Mouse (Mus musculus) liver, postnatal 0 days (tissue): ENCODE data around the gene Suclg2. TPM values are rescaled to one million over a fixed set of nuclear protein-coding genes. Genes with fewer than 3 reads are reported as not detected.

Source experiments
- ATAC-seq: fragments of 200-750 bp; cut with Nextera tagmentation; 2 replicates; pipeline ENCODE4 v1.8.0; 2017; ENCODE audit warnings: mild to moderate bottlenecking, moderate library complexity
- DNase-seq: peaks from one replicate; pipeline ENCODE4 v3.0.0-alpha.2; 2016
- H3K27ac ChIP-seq: fragments of 300-500 bp; sonication (generic); 2 replicates; pipeline ENCODE4 v1.5.1; 2014; ENCODE audit warnings: antibody characterized with exemption, moderate library complexity, mild to moderate bottlenecking, low read depth
- H3K27me3 ChIP-seq: fragments of 300-500 bp; sonication (generic); 2 replicates; pipeline ENCODE4 v1.6.1; 2014; ENCODE audit warnings: low read length, control low read depth, mixed read lengths; ENCODE audit not compliant: insufficient read depth
- H3K36me3 ChIP-seq: fragments of 300-500 bp; sonication (generic); replicated peaks from 2 replicates; pipeline ENCODE4 v1.6.1; 2014; ENCODE audit warnings: mild to moderate bottlenecking, control low read depth, low read length, moderate library complexity, mixed read lengths; ENCODE audit not compliant: insufficient read depth
- H3K4me1 ChIP-seq: fragments of 300-500 bp; sonication (generic); 2 replicates; pipeline ENCODE4 v1.6.1; 2014; ENCODE audit warnings: antibody characterized with exemption, mild to moderate bottlenecking, control low read depth; ENCODE audit not compliant: insufficient read depth
- H3K4me2 ChIP-seq: fragments of 300-500 bp; sonication (generic); 2 replicates; pipeline ENCODE4 v1.6.1; 2014; ENCODE audit warnings: low read depth, mild to moderate bottlenecking, low read length, moderate library complexity, mixed read lengths
- H3K4me3 ChIP-seq: fragments of 300-500 bp; sonication (generic); 2 replicates; pipeline ENCODE4 v1.5.1; 2014; ENCODE audit warnings: low read depth, low read length
- H3K9ac ChIP-seq: fragments of 300-500 bp; sonication (generic); replicated peaks from 2 replicates; pipeline ENCODE4 v1.6.1; 2014; ENCODE audit warnings: mild to moderate bottlenecking, moderate library complexity
- H3K9me3 ChIP-seq: fragments of 300-500 bp; sonication (generic); 2 replicates; pipeline ENCODE4 v1.6.1; 2016; ENCODE audit warnings: mild to moderate bottlenecking, control low read depth, low read length, mixed read lengths
- CTCF ChIP-seq: sonication (generic); IDR thresholded peaks from 2 replicates; pipeline ENCODE4 v1.5.1; 2016; ENCODE audit warnings: antibody characterized with exemption, low read depth
- EP300 ChIP-seq: IDR thresholded peaks from 2 replicates; pipeline ENCODE4 v1.6.1; 2016; ENCODE audit warnings: antibody characterized with exemption, low read depth, mild to moderate bottlenecking
- WGBS: fragments of 180-500 bp; shearing (Covaris S2); extraction: QIAGEN DNeasy Blood & Tissue Kit; methylation state at CpG from one replicate; pipeline ENCODE4 v1.1.7; 2014; ENCODE audit not compliant: insufficient replicate concordance; 5-methylcytosine and 5-hydroxymethylcytosine counted together
- polyA plus RNA-seq: library from polyadenylated mRNA; unstranded; fragments of >200 nt; fragmentation: Nextera tagmentation; extraction: Ambion mirVana; gene quantifications from 2 replicates; pipeline ENCODE4 v1.2.1, GENCODE M21; 2015

Gene Suclg2
- polyA plus RNA-seq, 1 experiment from 2014 or later = 73.1 TPM

GRCm38 (mm10) chr6:95650082-95650722, 68.4 kb downstream of the Suclg2 start:
- DNase-seq = no peak
- no peak overlapping the region for H3K4me2 ChIP-seq

GRCm38 (mm10) chr6:95649123-95649663, 69.4 kb downstream of the Suclg2 start:
- Histone ChIP-seq H3K9ac (no peak overlapping the region), H3K9me3 (no peaks in the 10 kb centered on the region), H3K4me1 (peaks cover 13% of the 10 kb centered on the region; the same call in 1 of the 2 replicates), H3K36me3 (no peaks in the 10 kb centered on the region), H3K4me2 (no peak overlapping the region), H3K27me3 (no peaks in the 10 kb centered on the region), H3K27ac (no peak overlapping the region), H3K4me3 (no peak overlapping the region)
- WGBS = 78% methylated on average over 10 of the region's 10 CpGs
- no peak for ATAC-seq
- TF ChIP-seq EP300 = no peak
- no peak for TF ChIP-seq CTCF
- DNase-seq = no peak

More at GRCm38 (mm10) chr6:95650082-95650722, 68.4 kb downstream of the Suclg2 start:
- Histone ChIP-seq H3K27ac (no peak overlapping the region), H3K9ac (no peak overlapping the region), H3K4me1 (peaks cover 13% of the 10 kb centered on the region; the same call in 1 of the 2 replicates), H3K9me3 (no peaks in the 10 kb centered on the region), H3K27me3 (no peaks in the 10 kb centered on the region), H3K36me3 (no peaks in the 10 kb centered on the region), H3K4me3 (no peak overlapping the region)
- no peak for ATAC-seq
- no peak for TF ChIP-seq CTCF
- no peak for TF ChIP-seq EP300
- WGBS = 77% methylated on average over 13 of the region's 13 CpGs

GRCm38 (mm10) chr6:95637416-95637815, 81.2 kb downstream of the Suclg2 start:
- DNase-seq = no peak
- Histone ChIP-seq H3K9me3 (no peaks in the 10 kb centered on the region), H3K9ac (no peak overlapping the region), H3K27me3 (no peaks in the 10 kb centered on the region), H3K36me3 (no peaks in the 10 kb centered on the region), H3K27ac (no peak overlapping the region), H3K4me3 (no peak overlapping the region), H3K4me1 (no peaks in the 10 kb centered on the region), H3K4me2 (no peak overlapping the region)
- no peak for ATAC-seq
- no peak for TF ChIP-seq CTCF
- TF ChIP-seq EP300 = no peak
- 82% methylated on average over 2 of the region's 2 CpGs for WGBS

GRCm38 (mm10) chr6:95635411-95635810, 83.2 kb downstream of the Suclg2 start:
- Histone ChIP-seq H3K4me3 (no peak overlapping the region), H3K27ac (no peak overlapping the region), H3K27me3 (no peaks in the 10 kb centered on the region), H3K4me1 (no peaks in the 10 kb centered on the region), H3K9me3 (no peaks in the 10 kb centered on the region), H3K4me2 (no peak overlapping the region), H3K9ac (no peak overlapping the region), H3K36me3 (no peaks in the 10 kb centered on the region)
- TF ChIP-seq CTCF (no peak), EP300 (no peak)
- WGBS = 71% methylated on average over 2 of the region's 2 CpGs
- ATAC-seq = no peak
- DNase-seq = no peak

GRCm38 (mm10) chr6:95629071-95629470, 89.5 kb downstream of the Suclg2 start:
- WGBS = 84% methylated on average over 7 of the region's 7 CpGs
- no peaks in the 10 kb centered on the region for H3K36me3 ChIP-seq
- no peak overlapping the region for H3K4me3 ChIP-seq
- H3K4me2 ChIP-seq = no peak overlapping the region
- H3K27ac ChIP-seq = no peak overlapping the region
- no peak for ATAC-seq
- H3K9me3 ChIP-seq = no peaks in the 10 kb centered on the region
- H3K27me3 ChIP-seq = no peaks in the 10 kb centered on the region
- no peak overlapping the region for H3K9ac ChIP-seq
- DNase-seq = no peak
- no peak for TF ChIP-seq EP300
- TF ChIP-seq CTCF = no peak
- H3K4me1 ChIP-seq = no peaks in the 10 kb centered on the region

- Histone ChIP-seq H3K27ac (no peak overlapping the region), H3K4me2 (no peak overlapping the region), H3K9ac (no peak overlapping the region), H3K4me3 (no peak overlapping the region), H3K36me3 (no peaks in the 10 kb centered on the region), H3K4me1 (no peaks in the 10 kb centered on the region), H3K9me3 (no peaks in the 10 kb centered on the region), H3K27me3 (no peaks in the 10 kb centered on the region)
- TF ChIP-seq CTCF (no peak), EP300 (no peak)
- 66% methylated on average over 2 of the region's 2 CpGs for WGBS
- no peak for DNase-seq
- no peak for ATAC-seq
Observed at GRCm38 (mm10) chr6:95621821-95622220, 96.8 kb downstream of the Suclg2 start.
